Mouse (Mus musculus): ENCODE results near the gene Ubc.

DNA sequence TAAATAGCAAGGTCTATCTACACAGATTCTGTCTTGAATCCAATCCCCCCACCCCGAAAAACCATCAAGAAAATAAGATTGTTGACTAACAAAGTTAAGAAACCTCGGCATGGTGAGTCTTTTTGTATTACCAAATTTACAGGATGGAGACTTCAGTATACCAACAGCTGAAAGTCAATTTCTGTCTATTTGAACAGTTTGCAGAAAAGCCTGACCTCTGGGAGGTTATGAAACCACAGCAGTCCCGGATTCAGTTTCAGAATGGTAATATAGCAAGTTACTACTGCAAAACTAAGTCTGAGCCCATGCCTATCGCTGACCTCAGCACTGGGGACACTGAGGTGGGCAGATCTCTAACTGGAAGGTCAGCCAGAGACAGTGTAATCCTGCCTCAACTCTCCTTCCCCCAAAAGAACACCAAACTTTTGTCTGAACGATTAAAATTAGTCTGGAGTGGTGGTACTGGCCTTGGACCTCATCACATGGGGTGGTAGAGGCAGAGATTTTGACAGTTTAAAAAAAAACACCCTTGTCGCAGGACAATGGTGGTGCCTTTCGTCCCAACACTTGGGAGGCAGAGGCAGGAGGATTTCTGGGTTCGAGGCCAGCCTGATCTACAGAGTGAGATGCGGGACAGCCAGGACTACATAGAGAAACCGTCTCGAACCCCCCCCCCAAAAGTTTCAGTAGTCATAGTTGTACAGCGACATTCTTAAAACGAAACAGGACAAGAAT lies 1.5 kb downstream of the Ubc start:
- TF ChIP-seq CTCF (IDR thresholded peaks at IDR 0.05; ENCODE audit: low read depth) (no peak), EP300 (IDR thresholded peaks at IDR 0.05; ENCODE audit: low read depth) (no peak)
